Mouse (Mus musculus): Measurements from ENCODE around the gene Socs2. TPM values are rescaled to one million over a fixed set of nuclear protein-coding genes. Genes with fewer than 3 reads are reported as not detected.

Socs2 gene
- total RNA-seq, 2 experiments from 2014 or later, result 30.0 to 34.1 TPM

DNA sequence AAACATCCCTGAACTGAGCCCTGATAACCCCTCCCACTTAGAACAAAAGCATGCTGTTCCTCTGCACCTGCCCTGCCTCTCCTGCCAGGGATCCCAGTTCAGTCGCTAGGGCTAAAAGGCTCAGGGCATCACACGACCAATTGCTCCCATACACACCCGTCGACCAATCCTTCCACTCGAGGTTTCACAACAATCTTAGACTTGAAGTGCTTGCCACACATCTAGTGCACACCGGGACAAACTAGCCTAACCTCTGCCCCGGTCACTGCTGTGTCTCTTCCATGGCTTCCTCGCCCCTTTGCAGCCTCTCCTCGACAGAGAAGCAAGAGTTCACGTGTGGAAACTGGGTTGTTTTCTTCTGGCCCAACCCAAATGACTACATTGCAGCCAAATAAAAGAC is 3.3 kb upstream of the Socs2 start:
- DNase-seq, result no peak

- DNase-seq, result no peak
These were observed 2.7 kb upstream of the Socs2 start for GRCm38 (mm10) chr10:95419726-95420125.

DNA sequence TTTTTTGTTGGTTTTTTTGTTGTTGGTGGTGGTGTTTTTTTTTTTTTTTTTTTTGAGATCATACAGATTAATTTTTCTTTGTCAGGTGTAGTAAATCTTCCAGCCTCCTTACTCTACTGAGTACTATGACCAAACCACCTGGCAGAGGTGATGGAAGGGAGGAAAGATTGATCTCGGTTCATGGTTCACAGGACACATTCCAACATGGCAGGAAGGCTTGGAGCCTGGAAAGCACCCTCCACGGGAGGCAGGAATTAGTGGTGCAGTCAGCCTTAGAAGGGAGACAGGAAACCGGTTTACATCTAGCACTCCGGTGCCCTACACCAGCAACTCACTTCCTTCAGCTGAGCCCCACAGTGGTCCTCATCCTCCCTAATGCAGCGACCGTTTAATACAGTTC is 1.7 kb upstream of the Socs2 start:
- no peak for DNase-seq

GRCm38 (mm10) chr10:95417496-95418236 is 686 bp upstream of the Socs2 start:
- DNase-seq, result peak; percentile 89

- DNase-seq, result no peak
These were observed 657 bp downstream of the Socs2 start for GRCm38 (mm10) chr10:95416361-95416684.

- DNase-seq, result peak; percentile 69
These were observed 1.2 kb downstream of the Socs2 start for GRCm38 (mm10) chr10:95415533-95416360.

DNA sequence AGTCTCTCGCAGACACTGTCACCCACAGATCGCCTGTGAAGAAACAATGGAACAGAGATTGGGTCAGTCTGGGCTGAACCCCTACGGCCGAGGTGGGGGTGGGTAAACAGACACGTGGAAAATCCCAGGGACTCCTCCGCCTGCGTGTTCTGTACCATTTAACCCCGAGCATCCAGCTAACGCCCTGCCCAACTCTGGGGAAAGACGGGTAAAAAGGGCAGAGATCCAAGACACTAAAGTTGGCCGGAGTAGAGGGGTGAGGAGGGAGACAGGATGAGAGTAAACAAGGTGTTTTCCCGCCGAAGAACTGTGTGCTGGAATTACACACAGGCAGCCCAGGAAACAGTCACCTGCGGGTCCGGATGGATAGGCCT is 1.8 kb downstream of the Socs2 start:
- DNase-seq, result no peak

GRCm38 (mm10) chr10:95414316-95415158 is 2.4 kb downstream of the Socs2 start:
- peak; percentile 65 for DNase-seq

DNA sequence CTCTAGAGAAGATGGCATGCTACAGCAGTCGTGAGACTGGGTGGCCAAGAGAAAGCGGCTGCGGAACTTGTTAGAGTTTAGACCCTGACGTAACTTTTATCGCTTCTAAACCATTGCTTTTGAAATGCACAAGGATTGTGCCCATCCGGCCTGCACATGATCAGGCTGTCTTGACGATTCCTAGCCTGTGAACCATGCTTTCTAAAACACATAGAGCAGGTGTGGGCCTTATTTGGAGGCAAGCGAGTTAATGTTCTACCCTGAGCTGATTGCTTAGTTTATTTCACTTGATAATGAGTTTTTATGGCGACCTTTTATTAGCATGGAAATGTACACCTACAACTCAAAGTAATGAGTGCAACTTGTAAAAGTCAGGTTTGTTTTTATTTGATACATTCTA is 5.8 kb downstream of the Socs2 start:
- no peak for DNase-seq

- DNase-seq, result no peak
These were observed 6.3 kb downstream of the Socs2 start for GRCm38 (mm10) chr10:95410709-95411108.

GRCm38 (mm10) chr10:95410209-95410608 is 6.8 kb downstream of the Socs2 start:
- no peak for DNase-seq

GRCm38 (mm10) chr10:95409149-95409548 is 7.8 kb downstream of the Socs2 start:
- DNase-seq, result no peak

- no peak for DNase-seq
These were observed 8.5 kb downstream of the Socs2 start for GRCm38 (mm10) chr10:95408487-95408886.

- DNase-seq, result no peak
These were observed 9.3 kb downstream of the Socs2 start for GRCm38 (mm10) chr10:95407541-95408160.

DNA sequence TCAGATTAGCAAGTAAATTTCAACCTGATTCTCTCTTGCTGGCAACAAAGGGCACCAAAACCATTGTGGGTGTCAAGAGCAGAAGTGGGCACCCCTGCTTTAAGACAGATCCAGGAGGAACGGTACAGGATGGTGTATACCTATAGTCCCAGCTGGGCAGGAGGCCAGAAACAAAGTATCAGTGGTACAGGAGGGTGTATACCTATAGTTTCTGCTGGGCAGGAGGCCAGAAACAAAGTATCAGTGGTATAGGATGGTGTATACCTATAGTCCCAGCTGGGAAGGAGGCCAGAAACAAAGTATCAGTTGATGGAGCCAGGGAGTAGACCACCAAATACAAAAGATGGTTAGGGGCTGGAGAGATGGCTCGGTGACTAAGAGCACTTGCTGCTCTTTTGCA is 12.2 kb downstream of the Socs2 start:
- no peak for DNase-seq

- DNase-seq, result no peak
These were observed 17.2 kb downstream of the Socs2 start for GRCm38 (mm10) chr10:95399689-95400354.

- peak; percentile 24 for DNase-seq
These were observed 18.5 kb downstream of the Socs2 start for GRCm38 (mm10) chr10:95398489-95398888.

DNA sequence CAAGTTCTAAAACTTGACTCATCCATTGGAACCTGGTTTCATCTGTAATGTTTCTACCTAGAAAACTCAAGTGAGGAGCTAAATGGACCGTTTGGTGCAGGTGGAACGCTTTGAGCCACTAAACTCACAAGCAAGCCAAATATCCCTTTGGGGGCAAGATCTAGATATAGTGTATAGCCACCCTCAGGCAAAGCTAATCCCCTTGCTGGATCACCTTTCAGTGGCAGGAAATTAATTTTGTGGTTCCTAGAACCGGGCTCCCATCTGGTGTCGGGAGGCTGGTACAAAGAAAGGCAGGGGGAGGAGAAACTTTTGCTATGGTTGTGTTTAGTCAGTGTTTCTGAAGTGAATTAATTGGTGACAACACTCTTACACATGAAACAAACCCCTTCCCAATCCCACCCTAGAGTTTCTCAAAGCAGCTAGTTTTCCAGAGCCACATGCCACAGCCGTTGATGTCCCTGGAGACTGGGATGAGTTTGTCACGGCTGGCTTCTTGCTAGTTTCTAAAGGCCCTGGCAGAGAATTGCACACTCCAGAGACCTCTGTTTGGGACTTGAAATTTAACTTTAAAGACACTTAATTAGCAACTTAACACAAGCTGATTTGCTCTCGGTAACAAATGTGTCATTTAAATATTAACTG is 19.7 kb downstream of the Socs2 start:
- DNase-seq, result no peak

- no peak for DNase-seq
These were observed 20.6 kb downstream of the Socs2 start for GRCm38 (mm10) chr10:95396356-95396755.

GRCm38 (mm10) chr10:95394819-95395812 is 21.9 kb downstream of the Socs2 start:
- DNase-seq, result peak; percentile 14
